Mouse (Mus musculus): ENCODE results near the gene Chn2. TPM values are rescaled to one million over a fixed set of nuclear protein-coding genes. Genes with fewer than 3 reads are reported as not detected.
A peak's percentile ranks its signal among the peaks of the same experiment; 100 is the strongest.

Gene Chn2
- polyA plus RNA-seq, 1 experiment from 2014 or later = 42.0 TPM

DNA sequence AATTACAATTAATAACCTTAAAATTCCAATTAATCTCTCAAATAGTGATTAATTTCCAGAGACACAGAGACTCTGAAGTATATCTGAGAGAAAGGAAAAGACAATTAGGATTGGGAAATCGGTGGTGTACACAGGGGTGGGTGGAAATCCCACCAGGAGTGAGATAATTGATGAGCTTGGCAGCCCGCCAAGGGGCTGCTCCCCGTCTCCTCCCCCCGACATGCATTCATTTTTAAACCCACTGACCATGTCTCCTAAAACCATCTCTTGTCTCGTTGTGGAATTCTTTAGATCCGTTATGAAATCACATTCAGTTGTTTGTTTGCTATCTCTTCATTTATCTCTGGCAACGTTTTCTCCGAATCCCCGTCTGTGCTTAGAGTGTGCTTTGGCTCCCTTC, 22.0 kb downstream of the Chn2 start:
- Histone ChIP-seq H3K4me3 (replicated peaks; ENCODE audit: low read length) (no peak overlapping the region), H3K4me2 (ENCODE audit: low read length) (peak overlapping the region; percentile 12; the same call in 1 of the 2 replicates), H3K4me1 (replicated peaks; ENCODE audit: control insufficient read depth, insufficient read depth, low read length) (peaks cover 10% of the 10 kb centered on the region), H3K27ac (ENCODE audit: low read length) (no peak overlapping the region), H3K36me3 (ENCODE audit: control insufficient read depth, insufficient read depth) (no peaks in the 10 kb centered on the region), H3K27me3 (replicated peaks; ENCODE audit: control insufficient read depth, insufficient read depth, low read length) (no peaks in the 10 kb centered on the region), H3K9ac (replicated peaks; ENCODE audit: low read depth, low read length) (no peak overlapping the region), H3K9me3 (ENCODE audit: control insufficient read depth, low read length) (0 out of 2 replicates have a peak, but pooled peaks cover 2% of the 10 kb centered on the region)
- no peak for ATAC-seq
- WGBS = 21% methylated on average over 9 of the region's 9 CpGs

DNA sequence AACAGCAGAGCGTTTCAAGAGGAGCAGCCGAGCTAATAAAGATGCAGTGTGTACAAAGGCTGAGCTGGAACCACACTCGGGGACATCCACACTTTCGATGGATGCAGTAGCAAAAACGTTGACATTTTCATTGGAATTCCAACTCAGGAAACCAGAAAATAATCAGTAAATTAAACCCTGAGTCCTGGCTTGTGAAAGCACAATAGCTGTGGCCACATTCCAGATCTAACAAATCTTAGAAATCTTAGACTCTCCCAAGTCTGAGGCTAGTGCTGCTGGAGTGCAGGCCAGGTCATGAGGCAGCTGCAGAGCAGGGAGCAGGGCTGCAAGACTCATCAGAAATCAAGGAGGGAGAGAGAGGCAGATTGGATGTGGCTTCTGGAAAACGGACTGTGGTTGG, 24.5 kb downstream of the Chn2 start:
- Histone ChIP-seq H3K9ac (replicated peaks; ENCODE audit: low read depth, low read length) (no peak overlapping the region), H3K4me3 (replicated peaks; ENCODE audit: low read length) (no peak overlapping the region), H3K4me2 (ENCODE audit: low read length) (no peak overlapping the region), H3K36me3 (ENCODE audit: control insufficient read depth, insufficient read depth) (no peaks in the 10 kb centered on the region), H3K9me3 (ENCODE audit: control insufficient read depth, low read length) (0 out of 2 replicates have a peak, but pooled peaks cover 2% of the 10 kb centered on the region), H3K27me3 (replicated peaks; ENCODE audit: control insufficient read depth, insufficient read depth, low read length) (no peaks in the 10 kb centered on the region), H3K27ac (ENCODE audit: low read length) (no peak overlapping the region), H3K4me1 (replicated peaks; ENCODE audit: control insufficient read depth, insufficient read depth, low read length) (peaks cover 6% of the 10 kb centered on the region)
- WGBS = 72% methylated on average over 6 of the region's 6 CpGs
- no peak for ATAC-seq

DNA sequence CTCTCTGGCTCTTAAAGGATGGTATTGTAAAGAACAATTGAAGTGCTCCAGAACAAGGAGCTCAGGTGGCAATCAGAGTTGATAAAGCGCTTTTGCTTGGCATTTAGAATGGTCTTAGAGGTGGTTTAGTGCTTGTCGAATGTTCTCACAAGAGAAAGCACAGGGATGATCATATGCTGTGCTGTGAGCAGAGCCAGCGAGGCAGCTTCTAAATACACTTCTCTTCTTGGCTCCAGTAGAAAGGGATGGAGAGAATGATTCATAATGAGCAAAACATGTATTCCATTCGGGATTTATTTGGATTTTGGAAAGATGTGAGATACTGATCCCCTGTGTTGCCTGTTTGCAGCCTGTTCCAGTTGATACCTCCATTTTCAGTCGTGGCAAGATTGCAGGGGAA, 28.0 kb downstream of the Chn2 start:
- 66% methylated on average over 5 of the region's 5 CpGs for WGBS
- Histone ChIP-seq H3K4me3 (replicated peaks; ENCODE audit: low read length) (no peak overlapping the region), H3K9me3 (ENCODE audit: control insufficient read depth, low read length) (0 out of 2 replicates have a peak, but pooled peaks cover 2% of the 10 kb centered on the region), H3K27me3 (replicated peaks; ENCODE audit: control insufficient read depth, insufficient read depth, low read length) (no peaks in the 10 kb centered on the region), H3K36me3 (ENCODE audit: control insufficient read depth, insufficient read depth) (no peaks in the 10 kb centered on the region), H3K9ac (replicated peaks; ENCODE audit: low read depth, low read length) (no peak overlapping the region), H3K4me2 (ENCODE audit: low read length) (no peak overlapping the region), H3K27ac (ENCODE audit: low read length) (no peak overlapping the region), H3K4me1 (replicated peaks; ENCODE audit: control insufficient read depth, insufficient read depth, low read length) (peaks cover 15% of the 10 kb centered on the region)
- ATAC-seq = no peak

DNA sequence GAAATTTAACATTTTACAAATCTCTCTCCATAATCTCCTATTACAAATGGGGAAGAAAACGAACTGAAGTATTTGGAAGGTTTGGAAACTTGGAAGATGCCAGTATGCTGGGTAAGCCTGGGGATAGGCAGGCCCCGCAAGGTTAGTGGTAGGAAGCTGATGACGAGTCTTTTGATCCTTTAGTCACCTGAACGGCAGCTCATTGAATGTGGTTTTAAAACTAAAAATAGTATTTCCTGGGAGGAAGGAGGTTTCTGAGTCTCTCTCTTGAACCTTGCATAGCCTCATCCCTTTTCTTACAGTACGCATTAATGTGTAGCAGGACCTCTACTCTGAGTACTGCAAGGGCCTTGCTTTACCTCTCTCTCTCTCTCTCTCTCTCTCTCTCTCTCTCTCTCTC, 29.5 kb downstream of the Chn2 start:
- H3K9me3 ChIP-seq (ENCODE audit: control insufficient read depth, low read length) = 0 out of 2 replicates have a peak, but pooled peaks cover 2% of the 10 kb centered on the region
- H3K36me3 ChIP-seq (ENCODE audit: control insufficient read depth, insufficient read depth) = no peaks in the 10 kb centered on the region
- H3K4me2 ChIP-seq (ENCODE audit: low read length) = no peak overlapping the region
- H3K4me3 ChIP-seq (replicated peaks; ENCODE audit: low read length) = no peak overlapping the region
- peaks cover 16% of the 10 kb centered on the region for H3K4me1 ChIP-seq (replicated peaks; ENCODE audit: control insufficient read depth, insufficient read depth, low read length)
- H3K27me3 ChIP-seq (replicated peaks; ENCODE audit: control insufficient read depth, insufficient read depth, low read length) = no peaks in the 10 kb centered on the region
- WGBS = 72% methylated on average over 5 of the region's 5 CpGs
- no peak overlapping the region for H3K27ac ChIP-seq (ENCODE audit: low read length)
- no peak overlapping the region for H3K9ac ChIP-seq (replicated peaks; ENCODE audit: low read depth, low read length)
- ATAC-seq = no peak

DNA sequence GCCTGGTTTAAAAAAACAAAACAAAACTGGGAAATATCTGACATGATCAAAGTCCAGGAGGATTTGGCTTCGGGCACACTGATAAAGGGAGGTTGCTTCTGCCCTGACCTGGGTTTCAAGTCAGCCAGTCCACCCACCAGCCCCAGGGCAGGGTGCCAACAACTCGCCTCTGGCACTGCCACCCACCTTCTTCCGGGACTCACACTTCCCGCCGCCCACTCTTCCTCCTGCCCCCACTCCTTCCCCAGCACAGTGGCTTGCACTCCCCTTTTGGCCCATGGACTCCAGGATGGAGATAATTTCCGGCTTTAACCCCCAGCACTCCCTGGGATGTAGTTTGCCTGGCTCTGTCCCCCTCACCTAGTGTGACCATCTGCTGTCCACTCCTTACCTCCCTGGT, 31.4 kb downstream of the Chn2 start:
- H3K27me3 ChIP-seq (replicated peaks; ENCODE audit: control insufficient read depth, insufficient read depth, low read length) = no peaks in the 10 kb centered on the region
- H3K4me3 ChIP-seq (replicated peaks; ENCODE audit: low read length) = no peak overlapping the region
- peaks cover 28% of the 10 kb centered on the region for H3K4me1 ChIP-seq (replicated peaks; ENCODE audit: control insufficient read depth, insufficient read depth, low read length)
- H3K36me3 ChIP-seq (ENCODE audit: control insufficient read depth, insufficient read depth) = no peaks in the 10 kb centered on the region
- 57% methylated on average over 6 of the region's 6 CpGs for WGBS
- H3K27ac ChIP-seq (ENCODE audit: low read length) = no peak overlapping the region
- H3K9ac ChIP-seq (replicated peaks; ENCODE audit: low read depth, low read length) = no peak overlapping the region
- no peak overlapping the region for H3K4me2 ChIP-seq (ENCODE audit: low read length)
- ATAC-seq = peak; percentile 2; the same call in 1 of the 2 replicates
- no peaks in the 10 kb centered on the region for H3K9me3 ChIP-seq (ENCODE audit: control insufficient read depth, low read length)

DNA sequence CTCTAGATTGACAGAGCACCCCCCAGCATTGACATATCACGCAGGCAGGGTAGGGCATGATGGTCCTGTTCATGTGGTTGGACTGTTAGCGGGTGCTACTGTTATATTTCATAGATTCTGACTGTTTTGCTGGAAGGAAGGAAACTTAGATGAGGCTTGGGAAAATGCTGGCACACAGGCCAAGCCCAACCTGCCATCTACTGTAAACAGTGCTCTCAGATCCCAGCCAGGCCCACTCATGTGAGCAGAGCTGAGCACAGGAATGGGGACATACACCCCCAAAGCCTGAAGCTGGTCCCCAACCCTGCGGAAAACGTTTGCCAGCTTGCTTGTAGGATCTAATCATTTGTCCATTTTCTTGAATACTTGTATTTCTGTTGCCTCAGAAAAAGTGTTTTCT, 32.1 kb downstream of the Chn2 start:
- H3K9ac ChIP-seq (replicated peaks; ENCODE audit: low read depth, low read length) = no peak overlapping the region
- peaks cover 28% of the 10 kb centered on the region for H3K4me1 ChIP-seq (replicated peaks; ENCODE audit: control insufficient read depth, insufficient read depth, low read length)
- WGBS = 72% methylated on average over 4 of the region's 4 CpGs
- no peaks in the 10 kb centered on the region for H3K36me3 ChIP-seq (ENCODE audit: control insufficient read depth, insufficient read depth)
- H3K4me3 ChIP-seq (replicated peaks; ENCODE audit: low read length) = no peak overlapping the region
- H3K9me3 ChIP-seq (ENCODE audit: control insufficient read depth, low read length) = no peaks in the 10 kb centered on the region
- no peak overlapping the region for H3K27ac ChIP-seq (ENCODE audit: low read length)
- H3K27me3 ChIP-seq (replicated peaks; ENCODE audit: control insufficient read depth, insufficient read depth, low read length) = no peaks in the 10 kb centered on the region
- no peak overlapping the region for H3K4me2 ChIP-seq (ENCODE audit: low read length)
- peak; percentile 21; the same call in 1 of the 2 replicates for ATAC-seq

DNA sequence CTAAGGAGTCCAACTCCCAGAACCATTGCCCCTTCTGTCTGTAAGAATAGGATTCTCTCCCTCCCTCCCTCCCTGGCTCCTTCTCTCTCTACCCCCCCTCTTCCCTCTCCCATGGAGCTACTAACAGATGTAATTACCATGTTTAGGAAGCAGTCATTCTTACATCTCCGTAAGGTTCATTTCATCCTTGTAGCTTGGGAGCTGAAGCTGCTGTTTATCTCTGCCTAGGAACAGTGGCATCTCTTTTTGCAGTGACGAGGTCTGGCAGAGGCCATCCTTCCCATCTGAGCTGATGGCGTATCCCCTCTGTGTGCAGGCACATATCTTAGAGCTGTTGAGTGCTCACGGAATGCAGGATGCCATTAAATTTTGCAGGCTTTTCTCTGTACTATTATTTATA, 35.1 kb downstream of the Chn2 start:
- H3K27me3 ChIP-seq (replicated peaks; ENCODE audit: control insufficient read depth, insufficient read depth, low read length) = no peaks in the 10 kb centered on the region
- H3K4me1 ChIP-seq (replicated peaks; ENCODE audit: control insufficient read depth, insufficient read depth, low read length) = peaks cover 25% of the 10 kb centered on the region
- peak; percentile 37; the same call in 1 of the 2 replicates for ATAC-seq
- no peak overlapping the region for H3K27ac ChIP-seq (ENCODE audit: low read length)
- no peaks in the 10 kb centered on the region for H3K9me3 ChIP-seq (ENCODE audit: control insufficient read depth, low read length)
- no peak overlapping the region for H3K4me3 ChIP-seq (replicated peaks; ENCODE audit: low read length)
- no peaks in the 10 kb centered on the region for H3K36me3 ChIP-seq (ENCODE audit: control insufficient read depth, insufficient read depth)
- H3K4me2 ChIP-seq (ENCODE audit: low read length) = no peak overlapping the region
- WGBS = 34% methylated on average over 4 of the region's 4 CpGs
- H3K9ac ChIP-seq (replicated peaks; ENCODE audit: low read depth, low read length) = no peak overlapping the region

DNA sequence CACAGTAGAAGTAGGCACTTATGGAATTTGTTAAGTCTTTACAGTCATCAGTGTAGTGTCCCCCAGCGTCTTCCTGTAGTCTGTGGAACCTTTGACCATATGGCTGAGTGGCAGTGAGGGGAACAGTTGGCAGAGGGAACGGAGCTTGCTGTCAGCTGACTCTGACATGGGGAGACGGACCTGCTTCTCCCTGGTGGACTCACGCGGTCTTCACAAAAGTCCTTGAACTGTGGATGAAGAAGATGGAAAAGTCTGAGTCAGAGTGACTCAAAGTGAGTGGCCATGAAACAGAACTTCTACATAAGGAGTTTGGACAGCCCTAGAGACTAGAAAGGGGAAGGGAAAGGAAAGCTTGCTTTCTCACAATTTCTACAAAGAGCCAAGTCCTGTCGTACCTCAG, 36.1 kb downstream of the Chn2 start:
- Histone ChIP-seq H3K27me3 (replicated peaks; ENCODE audit: control insufficient read depth, insufficient read depth, low read length) (no peaks in the 10 kb centered on the region), H3K36me3 (ENCODE audit: control insufficient read depth, insufficient read depth) (no peaks in the 10 kb centered on the region), H3K4me2 (ENCODE audit: low read length) (no peak overlapping the region), H3K9ac (replicated peaks; ENCODE audit: low read depth, low read length) (no peak overlapping the region), H3K4me3 (replicated peaks; ENCODE audit: low read length) (no peak overlapping the region), H3K4me1 (replicated peaks; ENCODE audit: control insufficient read depth, insufficient read depth, low read length) (peaks cover 25% of the 10 kb centered on the region), H3K9me3 (ENCODE audit: control insufficient read depth, low read length) (no peaks in the 10 kb centered on the region), H3K27ac (ENCODE audit: low read length) (no peak overlapping the region)
- no peak for ATAC-seq
- 65% methylated on average over 6 of the region's 6 CpGs for WGBS

DNA sequence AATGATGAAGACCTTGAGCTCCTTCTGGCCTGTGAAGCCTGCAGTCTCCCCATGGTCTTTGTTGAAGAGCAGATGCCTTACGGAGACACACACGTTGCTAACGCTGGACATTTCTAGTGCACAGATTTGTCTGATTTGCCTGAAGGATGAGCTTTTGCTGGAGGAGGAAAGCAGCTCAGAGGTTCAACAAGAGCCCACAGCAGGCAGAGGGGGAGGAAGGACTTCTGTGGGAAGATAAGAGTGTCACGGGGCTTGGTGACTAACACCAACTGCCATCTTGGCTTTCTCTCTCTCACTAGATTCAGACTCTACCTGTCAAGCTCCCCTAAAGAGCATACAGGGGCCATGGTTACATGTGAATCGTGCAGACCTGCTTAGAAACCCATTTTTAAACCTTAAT, 37.3 kb downstream of the Chn2 start:
- Histone ChIP-seq H3K27me3 (replicated peaks; ENCODE audit: control insufficient read depth, insufficient read depth, low read length) (no peaks in the 10 kb centered on the region), H3K4me3 (replicated peaks; ENCODE audit: low read length) (no peak overlapping the region), H3K4me2 (ENCODE audit: low read length) (no peak overlapping the region), H3K9ac (replicated peaks; ENCODE audit: low read depth, low read length) (no peak overlapping the region), H3K9me3 (ENCODE audit: control insufficient read depth, low read length) (no peaks in the 10 kb centered on the region), H3K4me1 (replicated peaks; ENCODE audit: control insufficient read depth, insufficient read depth, low read length) (peaks cover 18% of the 10 kb centered on the region), H3K27ac (ENCODE audit: low read length) (no peak overlapping the region), H3K36me3 (ENCODE audit: control insufficient read depth, insufficient read depth) (no peaks in the 10 kb centered on the region)
- ATAC-seq = no peak
- 89% methylated on average over 5 of the region's 5 CpGs for WGBS

DNA sequence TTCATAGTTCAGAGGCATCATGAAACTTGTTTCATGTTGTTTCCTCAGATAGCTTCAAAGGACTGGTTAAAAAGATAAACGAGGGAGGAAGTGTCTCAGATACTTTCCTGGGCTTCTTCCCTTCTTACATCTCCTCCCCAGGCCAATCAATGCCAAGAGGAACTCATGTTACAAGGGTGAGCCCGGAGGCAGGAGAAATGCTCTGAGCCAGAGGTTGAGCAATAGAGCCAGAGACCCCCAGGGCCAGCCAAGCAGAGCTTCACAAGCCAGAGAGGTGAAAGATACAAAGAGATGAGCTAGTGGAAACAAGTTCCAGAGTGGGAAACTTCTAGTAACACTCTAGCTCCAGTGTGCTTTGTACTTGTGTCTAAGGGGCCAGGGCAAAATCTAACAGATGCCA, 38.9 kb downstream of the Chn2 start:
- H3K4me2 ChIP-seq (ENCODE audit: low read length) = no peak overlapping the region
- no peaks in the 10 kb centered on the region for H3K27me3 ChIP-seq (replicated peaks; ENCODE audit: control insufficient read depth, insufficient read depth, low read length)
- no peaks in the 10 kb centered on the region for H3K36me3 ChIP-seq (ENCODE audit: control insufficient read depth, insufficient read depth)
- peaks cover 13% of the 10 kb centered on the region for H3K4me1 ChIP-seq (replicated peaks; ENCODE audit: control insufficient read depth, insufficient read depth, low read length)
- H3K9me3 ChIP-seq (ENCODE audit: control insufficient read depth, low read length) = no peaks in the 10 kb centered on the region
- H3K27ac ChIP-seq (ENCODE audit: low read length) = no peak overlapping the region
- H3K4me3 ChIP-seq (replicated peaks; ENCODE audit: low read length) = no peak overlapping the region
- whole genome bisulfite sequencing = 79% methylated on average over 2 of the region's 2 CpGs
- ATAC-seq = no peak
- H3K9ac ChIP-seq (replicated peaks; ENCODE audit: low read depth, low read length) = no peak overlapping the region
